Mouse (Mus musculus) midbrain, embryonic 16.5 days (tissue): ENCODE results near the gene Hmg20b. TPM values are rescaled to one million over a fixed set of nuclear protein-coding genes. Genes with fewer than 3 reads are reported as not detected.

Experiments used
- ATAC-seq: fragments of 200-750 bp; cut with Nextera tagmentation; 2 replicates; pipeline ENCODE4 v1.8.0; 2017; ENCODE audit warnings: moderate TSS enrichment
- H3K27ac ChIP-seq: fragments of 300-500 bp; sonication (generic); 2 replicates; pipeline ENCODE4 v1.5.1; 2014; ENCODE audit warnings: mild to moderate bottlenecking, low read length, mixed read lengths
- H3K27me3 ChIP-seq: fragments of 300-500 bp; sonication (generic); 2 replicates; pipeline ENCODE4 v1.6.1; 2014; ENCODE audit warnings: low read depth, low read length, mixed read lengths; ENCODE audit not compliant: control insufficient read depth, insufficient read depth
- H3K36me3 ChIP-seq: fragments of 300-500 bp; sonication (generic); 2 replicates; pipeline ENCODE4 v1.6.1; 2014; ENCODE audit warnings: mild to moderate bottlenecking, low read length, moderate library complexity, mixed read lengths; ENCODE audit not compliant: control insufficient read depth, insufficient read depth
- H3K4me1 ChIP-seq: fragments of 300-500 bp; sonication (generic); 2 replicates; pipeline ENCODE4 v1.6.1; 2014; ENCODE audit warnings: mild to moderate bottlenecking, low read length, mixed read lengths; ENCODE audit not compliant: control insufficient read depth, insufficient read depth
- H3K4me2 ChIP-seq: fragments of 300-500 bp; sonication (generic); 2 replicates; pipeline ENCODE4 v1.6.1; 2014; ENCODE audit warnings: mild to moderate bottlenecking, low read length, mixed read lengths
- H3K4me3 ChIP-seq: fragments of 300-500 bp; sonication (generic); 2 replicates; pipeline ENCODE4 v1.5.1; 2014; ENCODE audit warnings: low read depth, mild to moderate bottlenecking, low read length, moderate library complexity, mixed read lengths
- H3K9ac ChIP-seq: fragments of 300-500 bp; sonication (generic); 2 replicates; pipeline ENCODE4 v1.6.1; 2014; ENCODE audit warnings: low read depth, low read length, mixed read lengths
- H3K9me3 ChIP-seq: fragments of 300-500 bp; sonication (generic); replicated peaks from 2 replicates; pipeline ENCODE4 v1.6.1; 2014; ENCODE audit warnings: mild to moderate bottlenecking, low read length, mixed read lengths; ENCODE audit not compliant: control insufficient read depth, poor library complexity, severe bottlenecking
- WGBS: fragments of 180-500 bp; shearing (Covaris S2); extraction: QIAGEN DNeasy Blood & Tissue Kit; methylation state at CpG from one replicate; pipeline ENCODE4 v1.1.7; 2014; 5-methylcytosine and 5-hydroxymethylcytosine counted together
- polyA plus RNA-seq: library from polyadenylated mRNA; unstranded; fragments of >200 nt; fragmentation: Nextera tagmentation; extraction: Ambion mirVana; gene quantifications from 2 replicates; pipeline ENCODE4 v1.2.1, GENCODE M21; 2015

Gene Hmg20b
- polyA plus RNA-seq, result 24.9 and 25.0 TPM in 2 replicates

- peak; percentile 96 for ATAC-seq
- Histone ChIP-seq H3K27ac (peak within 1 kb of the TSS; percentile 76), H3K9me3 (no peaks in the 10 kb centered on the region), H3K9ac (peak within 1 kb of the TSS; percentile 67), H3K27me3 (no peaks in the 10 kb centered on the region; the same call in 1 of the 2 replicates), H3K36me3 (no peaks in the 10 kb centered on the region), H3K4me1 (peaks cover 18% of the 10 kb centered on the region), H3K4me3 (peak within 1 kb of the TSS; percentile 63), H3K4me2 (peak within 1 kb of the TSS; percentile 95)
- under 1% methylated on average over 52 of the region's 54 CpGs for WGBS
Measured at GRCm38 (mm10) chr10:81350351-81351063, at the start of gene Hmg20b. Gene Hmg20b, minus strand, starts transcription at chr10:81350480.

- no peak overlapping the region for H3K4me3 ChIP-seq
- H3K4me1 ChIP-seq, result peaks cover 22% of the 10 kb centered on the region
- peaks cover 21% of the 10 kb centered on the region for H3K36me3 ChIP-seq
- H3K4me2 ChIP-seq, result peak overlapping the region; percentile 28; the same call in 1 of the 2 replicates
- H3K9ac ChIP-seq, result 0 out of 2 replicates have a peak overlapping the region, but pooled peaks have one; percentile 26
- WGBS, result 78% methylated on average over 18 of the region's 18 CpGs
- no peaks in the 10 kb centered on the region for H3K27me3 ChIP-seq
- H3K9me3 ChIP-seq, result no peaks in the 10 kb centered on the region
- ATAC-seq, result no peak
- H3K27ac ChIP-seq, result no peak overlapping the region
Measured at GRCm38 (mm10) chr10:81399798-81400308, 49.6 kb upstream of the Hmg20b start.

- H3K9ac ChIP-seq, result 0 out of 2 replicates have a peak overlapping the region, but pooled peaks have one; percentile 10
Measured at GRCm38 (mm10) chr10:81399296-81399695, 49.0 kb upstream of the Hmg20b start.

GRCm38 (mm10) chr10:81396749-81397148, 46.5 kb upstream of the Hmg20b start:
- no peak for ATAC-seq
- H3K27ac ChIP-seq, result no peak overlapping the region

More at GRCm38 (mm10) chr10:81399296-81399695, 49.0 kb upstream of the Hmg20b start:
- Histone ChIP-seq H3K4me2 (0 out of 2 replicates have a peak overlapping the region, but pooled peaks have one; percentile 3), H3K9me3 (no peaks in the 10 kb centered on the region), H3K27ac (no peak overlapping the region), H3K4me3 (no peak overlapping the region), H3K27me3 (no peaks in the 10 kb centered on the region), H3K4me1 (peaks cover 22% of the 10 kb centered on the region), H3K36me3 (peaks cover 16% of the 10 kb centered on the region)
- no peak for ATAC-seq
- WGBS, result 66% methylated on average over 5 of the region's 5 CpGs

GRCm38 (mm10) chr10:81395865-81396264, 45.6 kb upstream of the Hmg20b start:
- Histone ChIP-seq H3K9ac (no peak overlapping the region), H3K27ac (no peak overlapping the region), H3K4me2 (no peak overlapping the region), H3K27me3 (no peaks in the 10 kb centered on the region), H3K36me3 (peaks cover 13% of the 10 kb centered on the region; the same call in 1 of the 2 replicates), H3K4me3 (no peak overlapping the region), H3K4me1 (peaks cover 4% of the 10 kb centered on the region; the same call in 1 of the 2 replicates), H3K9me3 (no peaks in the 10 kb centered on the region)
- WGBS, result 74% methylated on average over 4 of the region's 4 CpGs
- no peak for ATAC-seq

More at GRCm38 (mm10) chr10:81396749-81397148, 46.5 kb upstream of the Hmg20b start:
- Histone ChIP-seq H3K36me3 (peaks cover 13% of the 10 kb centered on the region; the same call in 1 of the 2 replicates), H3K4me3 (no peak overlapping the region), H3K9me3 (no peaks in the 10 kb centered on the region), H3K9ac (no peak overlapping the region), H3K27me3 (no peaks in the 10 kb centered on the region), H3K4me2 (no peak overlapping the region), H3K4me1 (peaks cover 9% of the 10 kb centered on the region)
- 52% methylated on average over 5 of the region's 5 CpGs for WGBS

GRCm38 (mm10) chr10:81395127-81395526, 44.8 kb upstream of the Hmg20b start:
- Histone ChIP-seq H3K27me3 (no peaks in the 10 kb centered on the region), H3K27ac (no peak overlapping the region), H3K4me2 (no peak overlapping the region), H3K4me3 (no peak overlapping the region), H3K4me1 (peaks cover 4% of the 10 kb centered on the region; the same call in 1 of the 2 replicates), H3K9me3 (no peaks in the 10 kb centered on the region), H3K36me3 (peaks cover 8% of the 10 kb centered on the region; the same call in 1 of the 2 replicates), H3K9ac (no peak overlapping the region)
- no peak for ATAC-seq
- WGBS, result 15% methylated on average over 5 of the region's 5 CpGs

GRCm38 (mm10) chr10:81393456-81394063, 43.3 kb upstream of the Hmg20b start:
- Histone ChIP-seq H3K27ac (no peak overlapping the region), H3K4me1 (peaks cover 4% of the 10 kb centered on the region; the same call in 1 of the 2 replicates), H3K27me3 (no peaks in the 10 kb centered on the region), H3K4me2 (peak overlapping the region; percentile 42), H3K4me3 (no peak overlapping the region), H3K9me3 (no peaks in the 10 kb centered on the region), H3K9ac (peak overlapping the region; percentile 46), H3K36me3 (peaks cover under 1% of the 10 kb centered on the region; the same call in 1 of the 2 replicates)
- ATAC-seq, result no peak
- 5% methylated on average over 19 of the region's 19 CpGs for WGBS

- peaks cover 4% of the 10 kb centered on the region; the same call in 1 of the 2 replicates for H3K4me1 ChIP-seq
- 71% methylated on average over 13 of the region's 14 CpGs for WGBS
- no peak within 1 kb of the TSS for H3K4me3 ChIP-seq
- no peak within 1 kb of the TSS for H3K27ac ChIP-seq
- H3K9me3 ChIP-seq, result no peaks in the 10 kb centered on the region
- H3K36me3 ChIP-seq, result peaks cover 7% of the 10 kb centered on the region
- H3K27me3 ChIP-seq, result no peaks in the 10 kb centered on the region
- ATAC-seq, result no peak
- peak within 1 kb of the TSS; percentile 42 for H3K4me2 ChIP-seq
- H3K9ac ChIP-seq, result peak within 1 kb of the TSS; percentile 46
Measured at GRCm38 (mm10) chr10:81392781-81393185, 42.5 kb upstream of the Hmg20b start, which contains the start of gene Smim24. Gene Smim24, plus strand, starts transcription at chr10:81393051.
